Mouse (Mus musculus): ENCODE data around the gene Ppm1l.

DNA sequence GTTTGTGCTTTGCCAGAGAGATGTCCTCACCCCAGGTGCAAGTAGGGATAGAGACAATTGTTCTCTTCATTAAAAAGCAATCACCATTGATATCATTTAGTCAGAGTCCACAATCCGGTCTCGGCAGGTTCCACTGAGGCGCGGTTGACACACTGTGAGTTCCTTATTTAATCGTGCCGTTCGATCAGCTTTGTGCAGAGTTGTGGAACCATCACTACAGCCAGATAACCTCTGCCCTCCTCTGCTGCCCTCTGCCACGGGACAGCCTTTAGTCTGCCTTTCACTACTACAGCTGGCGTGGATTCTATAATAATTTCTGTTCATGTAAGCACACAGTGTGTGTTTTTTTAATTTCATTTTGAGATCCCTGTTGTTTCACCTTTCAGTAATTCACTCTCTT is 17.2 kb downstream of the Ppm1l start:
- TF ChIP-seq CTCF (IDR thresholded peaks at IDR 0.05; ENCODE audit: borderline replicate concordance, insufficient read depth, low read length) = no peak
- no peak for TF ChIP-seq POLR2A (IDR thresholded peaks at IDR 0.05; ENCODE audit: low read depth, low read length)
